Comparison of ENCODE assay signal across 15 mouse cellular contexts in genomic region chrX:133693037-133693760, GRCm38 (mm10). TPM values are rescaled to one million over a fixed set of nuclear protein-coding genes. Genes with fewer than 3 reads are reported as not detected.
DNase-seq lines count a peak whose midpoint lies in the region; ATAC-seq and TF ChIP-seq lines count a peak whose summit lies in the region.
"Had no signal": no experiment of that assay in that cellular context is flagged by ENCODE, and none has a peak within 500 bp of the region (broad histone marks: within the 10 kb centered on the region; RNA-seq: fewer than 3 reads in every experiment).

No protein-coding gene starts in this region.

- no peaks in the 10 kb centered on the region for H3K36me3 ChIP-seq in embryonic facial prominence, embryonic 14.5 days (ENCODE audit: control insufficient read depth, insufficient read depth, low read length)
- no peaks in the 10 kb centered on the region for H3K36me3 ChIP-seq in embryonic facial prominence, embryonic 10.5 days (replicated peaks)
- H3K36me3 ChIP-seq in kidney, embryonic 16.5 days (ENCODE audit: insufficient read depth, low read length): no peaks in the 10 kb centered on the region
- no peaks in the 10 kb centered on the region for H3K36me3 ChIP-seq in intestine, postnatal 0 days (ENCODE audit: control insufficient read depth, insufficient read depth)

- ATAC-seq in embryonic facial prominence, embryonic 14.5 days (ENCODE audit: low read depth): no peak
- ATAC-seq in kidney, embryonic 16.5 days (ENCODE audit: low FRiP score, low TSS enrichment): no peak
- peak; percentile 61 for ATAC-seq in intestine, postnatal 0 days
- ATAC-seq: hindbrain, embryonic 16.5 days had no signal

- H3K4me2 ChIP-seq in embryonic facial prominence, embryonic 14.5 days (ENCODE audit: low read depth, low read length): no peak overlapping the region
- no peak overlapping the region for H3K4me2 ChIP-seq in kidney, embryonic 16.5 days (replicated peaks; ENCODE audit: low read depth, low read length)
- H3K4me2 ChIP-seq in intestine, postnatal 0 days (replicated peaks; ENCODE audit: low read depth): no peak overlapping the region

- no peaks in the 10 kb centered on the region for H3K4me1 ChIP-seq in embryonic facial prominence, embryonic 14.5 days (ENCODE audit: control insufficient read depth, insufficient read depth, low read length)
- 0 out of 2 replicates have a peak, but pooled peaks cover 3% of the 10 kb centered on the region for H3K4me1 ChIP-seq in embryonic facial prominence, embryonic 10.5 days
- peaks cover 2% of the 10 kb centered on the region; the same call in 1 of the 2 replicates for H3K4me1 ChIP-seq in kidney, embryonic 16.5 days (ENCODE audit: insufficient read depth, low read length)
- no peaks in the 10 kb centered on the region for H3K4me1 ChIP-seq in intestine, postnatal 0 days (replicated peaks; ENCODE audit: control insufficient read depth, insufficient read depth, low read length)

- H3K9ac ChIP-seq in embryonic facial prominence, embryonic 14.5 days (ENCODE audit: low read depth, low read length): no peak overlapping the region
- no peak overlapping the region for H3K9ac ChIP-seq in kidney, embryonic 16.5 days (replicated peaks; ENCODE audit: low read length)
- H3K9ac ChIP-seq in intestine, postnatal 0 days (ENCODE audit: low read depth, low read length): no peak overlapping the region
- H3K9ac ChIP-seq: liver, embryonic 14.5 days had no signal

- 56% methylated on average over 5 of the region's 5 CpGs for WGBS in embryonic facial prominence, embryonic 14.5 days
- 74% methylated on average over 5 of the region's 5 CpGs for WGBS in embryonic facial prominence, embryonic 10.5 days
- WGBS in kidney, embryonic 16.5 days: 57% methylated on average over 5 of the region's 5 CpGs
- WGBS in intestine, postnatal 0 days: 40% methylated on average over 5 of the region's 5 CpGs

- peaks cover 9% of the 10 kb centered on the region for H3K27me3 ChIP-seq in embryonic facial prominence, embryonic 14.5 days (replicated peaks; ENCODE audit: control insufficient read depth, insufficient read depth, low read length)
- peaks cover 55% of the 10 kb centered on the region for H3K27me3 ChIP-seq in embryonic facial prominence, embryonic 10.5 days (replicated peaks; ENCODE audit: low read depth, poor library complexity, severe bottlenecking)
- H3K27me3 ChIP-seq in kidney, embryonic 16.5 days (ENCODE audit: insufficient read depth, low read length): peaks cover 7% of the 10 kb centered on the region; the same call in 1 of the 2 replicates
- H3K27me3 ChIP-seq in intestine, postnatal 0 days (replicated peaks; ENCODE audit: control insufficient read depth, insufficient read depth, low read length): peaks cover 5% of the 10 kb centered on the region; the same call in 1 of the 2 replicates

- DNase-seq in embryonic facial prominence, embryonic 14.5 days (ENCODE audit: low spot score): peak; percentile 57
- no peak for DNase-seq in embryonic facial prominence, embryonic 10.5 days (ENCODE audit: low spot score)
- peak; percentile 12 to 34 for DNase-seq in kidney, postnatal 4 days
- peak; percentile 60 for DNase-seq in adipocyte (ENCODE audit: low spot score)
- no peak for DNase-seq in ovary, postnatal 36 days (ENCODE audit: low spot score)
- DNase-seq in lung, postnatal 36 days: no peak
- DNase-seq: cerebellum, adult 9-11 months; midbrain, embryonic 14.5 days; thymus, postnatal 14 days had no signal

- no peak overlapping the region for H3K4me3 ChIP-seq in embryonic facial prominence, embryonic 14.5 days (ENCODE audit: low read depth, low read length)
- no peak overlapping the region for H3K4me3 ChIP-seq in embryonic facial prominence, embryonic 10.5 days
- H3K4me3 ChIP-seq in kidney, embryonic 16.5 days (ENCODE audit: low read length): no peak overlapping the region
- H3K4me3 ChIP-seq in intestine, postnatal 0 days (ENCODE audit: low read depth, low read length): no peak overlapping the region

- no peak overlapping the region for H3K27ac ChIP-seq in embryonic facial prominence, embryonic 14.5 days (replicated peaks; ENCODE audit: low read depth, low read length)
- no peak overlapping the region for H3K27ac ChIP-seq in embryonic facial prominence, embryonic 10.5 days (replicated peaks)
- no peak overlapping the region for H3K27ac ChIP-seq in kidney, embryonic 16.5 days (ENCODE audit: low read length)
- H3K27ac ChIP-seq in intestine, postnatal 0 days (ENCODE audit: low read depth, low read length): no peak overlapping the region
- H3K27ac ChIP-seq: kidney, postnatal 0 days; liver, embryonic 14.5 days; macrophage had no signal

- no peak for TF ChIP-seq CTCF in intestine, postnatal 0 days (IDR thresholded peaks at IDR 0.05; ENCODE audit: low read depth)

- no peaks in the 10 kb centered on the region for H3K9me3 ChIP-seq in embryonic facial prominence, embryonic 14.5 days (ENCODE audit: control insufficient read depth, low read length)
- no peaks in the 10 kb centered on the region for H3K9me3 ChIP-seq in embryonic facial prominence, embryonic 10.5 days
- no peaks in the 10 kb centered on the region for H3K9me3 ChIP-seq in kidney, embryonic 16.5 days (ENCODE audit: low read length)
- no peaks in the 10 kb centered on the region for H3K9me3 ChIP-seq in intestine, postnatal 0 days (ENCODE audit: control insufficient read depth)

RNA-seq across cellular contexts. Expression of gene Pcdh19, which starts 4.4 kb away (rescaled TPM):
- polyA plus RNA-seq in embryonic facial prominence, embryonic 14.5 days (2014; fragmentation: Nextera tagmentation; extraction: Ambion mirVana): 8.3 and 8.9 TPM in 2 replicates
- polyA plus RNA-seq in embryonic facial prominence, embryonic 10.5 days (2016; fragmentation: Nextera tagmentation; extraction: Ambion mirVana): 3.4 and 5.1 TPM in 2 replicates
- 2.5 and 4.7 TPM in 2 replicates for polyA plus RNA-seq in kidney, embryonic 16.5 days (2015; fragmentation: Nextera tagmentation; extraction: Ambion mirVana)
- 1.3 and 1.7 TPM in 2 replicates for polyA plus RNA-seq in intestine, postnatal 0 days (2015; fragmentation: Nextera tagmentation; extraction: Ambion mirVana)
- polyA plus RNA-seq: macrophage had no signal

Comparison
In these comparisons a context has a peak if more than half of its experiments do, and no peak if none do; other contexts are left out.
1. DNase-seq: peak in embryonic facial prominence, embryonic 14.5 days (single experiment), kidney, postnatal 4 days (2 of 2) and adipocyte (single experiment); none in embryonic facial prominence, embryonic 10.5 days (single experiment), ovary, postnatal 36 days (single experiment) and lung, postnatal 36 days (single experiment).